Mouse (Mus musculus) gastrocnemius, postnatal 4 days (tissue): ENCODE results near the gene Gm12800. TPM values are rescaled to one million over a fixed set of nuclear protein-coding genes. Genes with fewer than 3 reads are reported as not detected.
"Not testable (repeated sequence)": the region's sequence is repeated elsewhere in the genome, so short reads cannot be mapped to it uniquely, and the experiment has no call there.

Experiments used
- DNase-seq, 2 experiments: peaks; one replicate each; pipeline ENCODE4 v3.0.0; 2021 to 2022; ENCODE audit warnings: low spot score in 2 of 2, mixed read lengths in 2 of 2
- long read RNA-seq, 2 experiments: library from polyadenylated mRNA; stranded (forward); transcript quantifications; one replicate each; pipeline ENCODE4 v2.0.0; 2021
- total RNA-seq, 2 experiments: library from RNA; stranded (reverse); gene quantifications; 2 replicates each; pipeline ENCODE4 v1.2.3; 2021

Gm12800 gene
- not detected for total RNA-seq
- long read RNA-seq, experiment 1 = 0 reads
- long read RNA-seq, experiment 2 = 0 reads

DNA sequence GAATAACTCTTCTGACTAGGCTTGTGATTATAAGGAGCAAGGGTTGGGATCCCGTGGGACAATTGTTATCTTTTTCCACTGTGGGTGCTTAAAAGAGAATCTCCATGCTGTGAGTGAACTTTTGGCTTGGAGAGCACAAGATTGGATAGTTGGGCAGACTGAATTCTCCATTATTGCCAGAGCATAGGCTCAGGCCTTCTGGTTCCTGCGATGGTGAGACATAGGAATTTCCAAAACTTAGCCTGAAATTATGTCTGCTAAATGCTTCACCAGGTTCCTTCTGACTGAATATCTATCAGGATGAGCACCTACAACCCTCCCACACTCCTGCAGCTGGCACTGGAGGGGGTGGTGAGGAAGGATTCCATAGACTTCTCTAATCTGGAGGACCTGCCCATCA, at the start of gene Gm12800:
Gene Gm12800 (plus strand): TSS at position 301 of the 400 bp plus-strand sequence.
- DNase-seq = not testable (repeated sequence)

DNA sequence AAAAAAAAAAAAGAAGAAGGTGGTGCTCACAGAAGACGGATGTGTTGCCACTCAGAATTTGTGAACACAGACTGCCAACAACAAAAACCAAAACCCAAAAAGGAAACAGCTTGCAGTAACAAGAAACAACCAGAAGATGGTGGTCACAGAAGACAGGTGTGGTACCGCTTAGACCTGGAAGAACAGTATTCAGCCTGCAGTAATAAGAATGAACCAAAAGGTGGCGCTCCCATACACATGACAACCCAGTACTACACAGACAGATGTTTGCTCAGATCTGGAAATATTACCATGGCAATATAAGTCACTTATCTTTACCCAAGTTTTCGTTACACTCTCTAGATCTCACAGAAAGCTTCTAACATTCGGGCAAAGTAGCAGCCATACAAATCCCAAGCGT, 48.0 kb upstream of the Gm12800 start:
- DNase-seq = no peak

DNA sequence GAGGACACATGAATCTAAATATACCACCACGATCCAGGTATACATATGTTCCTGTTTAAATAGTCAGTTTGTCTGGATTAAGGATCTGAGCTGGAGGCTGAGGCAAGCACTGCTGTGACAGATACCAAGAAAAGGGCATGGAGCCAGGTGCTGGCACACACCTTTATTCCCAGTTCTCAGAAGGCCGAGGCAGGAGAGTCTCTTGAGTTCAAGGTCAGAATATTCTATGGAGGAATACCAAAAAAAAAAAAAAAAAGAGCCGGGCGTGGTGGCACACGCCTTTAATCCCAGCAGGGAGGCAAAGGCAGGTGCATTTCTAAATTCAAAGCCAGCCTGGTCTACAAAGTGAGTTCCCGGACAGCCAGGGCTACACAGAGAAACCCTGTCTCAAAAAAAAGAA, 46.6 kb upstream of the Gm12800 start:
- no peak for DNase-seq

DNA sequence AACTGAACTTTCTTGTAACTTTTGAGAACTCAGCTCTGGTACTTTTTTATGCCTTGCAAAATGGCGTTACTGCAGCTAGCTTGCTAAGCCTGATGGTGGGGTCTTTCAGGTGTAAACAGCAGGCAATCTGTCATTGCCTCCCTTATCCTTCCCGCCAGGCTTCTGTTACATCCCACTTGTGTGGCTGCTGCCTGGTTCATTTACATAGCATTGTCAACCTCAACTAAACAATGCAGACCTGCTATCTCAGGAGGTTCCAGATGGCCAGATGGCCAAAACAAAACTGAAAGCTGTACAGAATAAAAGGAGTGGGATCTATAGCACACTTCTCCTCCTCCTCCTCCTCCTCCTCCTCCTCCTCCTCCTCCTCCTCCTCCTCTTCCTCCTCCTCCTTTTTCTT, 36.9 kb upstream of the Gm12800 start:
- DNase-seq = not testable (repeated sequence)

DNA sequence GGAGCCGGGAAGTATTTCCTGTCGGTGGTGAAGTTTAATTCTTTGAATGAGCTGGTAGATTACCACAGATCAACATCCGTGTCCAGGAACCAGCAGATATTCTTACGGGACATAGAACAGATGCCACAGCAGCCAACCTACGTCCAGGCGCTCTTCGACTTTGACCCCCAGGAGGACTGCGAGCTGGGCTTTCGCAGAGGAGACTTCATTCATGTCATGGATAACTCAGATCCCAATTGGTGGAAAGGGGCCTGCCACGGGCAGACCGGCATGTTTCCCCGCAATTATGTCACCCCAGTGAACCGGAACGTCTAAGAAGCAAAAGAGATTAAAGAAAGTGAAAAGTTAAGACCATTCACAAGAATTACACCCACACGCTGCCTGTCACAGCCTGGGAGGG, 33.2 kb upstream of the Gm12800 start:
- DNase-seq = not testable (repeated sequence)

DNA sequence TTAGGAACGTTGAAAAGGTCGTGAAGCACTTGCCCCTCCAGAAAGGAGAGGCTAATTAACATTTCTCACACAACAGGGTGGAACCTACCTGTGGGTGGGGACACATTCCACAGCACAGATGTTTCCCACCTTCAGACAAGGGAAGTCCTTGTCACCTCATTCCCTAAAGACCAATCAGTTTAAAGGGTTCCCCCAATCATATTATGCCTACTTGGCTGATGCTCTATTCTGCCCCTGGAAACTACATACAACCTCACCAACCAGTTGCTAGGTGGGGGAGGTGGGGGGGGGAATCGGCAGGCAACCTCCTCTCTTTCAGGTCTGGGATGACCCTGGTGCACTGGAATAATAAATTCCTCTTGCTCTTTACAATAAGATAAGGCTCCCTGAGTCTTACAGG, 25.3 kb upstream of the Gm12800 start:
- DNase-seq = no peak

DNA sequence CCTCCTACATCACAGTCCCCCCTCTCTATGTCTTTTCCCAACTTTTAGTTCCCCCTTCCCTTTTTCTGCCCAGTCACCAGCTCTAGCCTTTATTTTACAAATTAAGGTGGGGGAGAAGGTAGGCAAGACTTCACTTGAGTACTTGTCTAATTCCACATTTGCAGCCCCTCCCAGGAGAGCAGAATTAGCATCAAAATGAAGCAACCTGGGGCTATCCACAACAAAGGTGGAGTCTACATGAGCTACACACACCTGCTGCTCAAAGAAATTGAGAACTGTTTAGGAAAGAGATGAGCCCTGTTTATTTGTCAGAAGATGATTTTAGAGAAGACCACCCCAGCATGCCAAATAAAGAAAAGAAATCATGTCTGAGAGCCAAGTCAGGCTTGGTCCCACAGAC, 19.5 kb upstream of the Gm12800 start:
- DNase-seq = no peak

DNA sequence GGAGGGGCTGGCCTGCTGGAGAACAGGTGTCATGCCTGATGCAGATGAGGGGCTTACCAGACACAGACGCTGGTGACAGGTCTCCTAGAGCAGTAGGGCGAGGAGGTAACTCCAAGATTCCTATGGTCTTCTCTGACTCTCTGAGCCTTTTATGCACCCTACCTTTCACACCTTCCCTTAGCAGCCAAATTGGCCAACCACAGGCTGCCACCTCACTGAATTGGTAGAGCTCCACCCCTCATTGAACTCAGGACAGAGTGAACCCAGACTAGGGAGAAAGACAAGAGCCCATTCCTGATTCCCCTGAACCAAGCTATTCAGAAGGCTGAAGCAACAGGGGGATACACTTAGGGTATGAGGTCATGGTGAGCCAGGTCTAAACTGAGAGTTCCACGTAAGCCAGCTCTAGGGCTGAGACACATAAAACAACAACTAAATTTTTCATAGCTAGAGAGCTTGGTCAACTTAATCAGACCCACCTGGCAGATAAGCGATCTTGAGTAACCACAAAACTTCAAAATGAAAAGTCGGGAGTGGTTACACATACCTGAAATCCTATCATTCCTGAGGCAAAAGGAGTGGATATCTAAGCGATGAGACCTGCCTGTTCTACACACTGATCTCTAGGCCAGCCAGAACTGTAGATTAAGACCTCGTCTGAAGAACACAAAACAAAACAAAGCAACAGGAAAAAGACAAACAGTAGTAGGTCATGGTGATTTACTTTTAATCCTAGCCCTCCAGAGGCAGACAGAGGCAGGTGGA, 15.1 kb upstream of the Gm12800 start, which contains the start of gene C130073F10Rik:
Gene C130073F10Rik (minus strand): TSS at position 134 of the 765 bp plus-strand sequence.
- DNase-seq = no peak

DNA sequence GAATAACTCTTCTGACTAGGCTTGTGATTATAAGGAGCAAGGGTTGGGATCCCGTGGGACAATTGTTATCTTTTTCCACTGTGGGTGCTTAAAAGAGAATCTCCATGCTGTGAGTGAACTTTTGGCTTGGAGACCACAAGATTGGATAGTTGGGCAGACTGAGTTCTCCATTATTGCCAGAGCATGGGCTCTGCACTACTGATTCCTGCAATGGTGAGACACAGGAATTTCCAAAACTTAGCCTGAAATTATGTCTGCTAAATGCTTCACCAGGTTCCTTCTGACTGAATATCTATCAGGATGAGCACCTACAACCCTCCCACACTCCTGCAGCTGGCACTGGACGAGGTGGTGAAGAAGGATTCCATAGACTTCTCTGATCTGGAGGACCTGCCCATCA, 31.2 kb downstream of the Gm12800 start, which contains the start of gene Gm12794:
Gene Gm12794 (plus strand): TSS at position 301 of the 400 bp plus-strand sequence.
- DNase-seq = not testable (repeated sequence)

Other genes starting within 250 kb of the Gm12800 start
- gene Lepr, start 191.7 kb upstream of the Gm12800 start, total RNA-seq = 1 to 10 TPM; 5.2 to 5.4 TPM
- gene B020004J07Rik, start 65.1 kb upstream of the Gm12800 start, total RNA-seq = not detected
- gene C130073F10Rik, start 15.3 kb upstream of the Gm12800 start, total RNA-seq = not detected
- not detected for gene Gm12794, start 31.3 kb downstream of the Gm12800 start, total RNA-seq
- gene Gm12790, start 71.9 kb downstream of the Gm12800 start, total RNA-seq = not detected
- not detected for gene Gm12789, start 77.5 kb downstream of the Gm12800 start, total RNA-seq
- gene Pde4b, start 178.4 kb downstream of the Gm12800 start, total RNA-seq = 10 to 100 TPM; 40.0 to 51.2 TPM